Mouse (Mus musculus): ENCODE measurements around the gene Teddm2. TPM values are rescaled to one million over a fixed set of nuclear protein-coding genes. Genes with fewer than 3 reads are reported as not detected.

The Teddm2 gene
- total and polyA plus RNA-seq, 3 experiments, result 0.18 to 0.75 (median 0.44) TPM

DNA sequence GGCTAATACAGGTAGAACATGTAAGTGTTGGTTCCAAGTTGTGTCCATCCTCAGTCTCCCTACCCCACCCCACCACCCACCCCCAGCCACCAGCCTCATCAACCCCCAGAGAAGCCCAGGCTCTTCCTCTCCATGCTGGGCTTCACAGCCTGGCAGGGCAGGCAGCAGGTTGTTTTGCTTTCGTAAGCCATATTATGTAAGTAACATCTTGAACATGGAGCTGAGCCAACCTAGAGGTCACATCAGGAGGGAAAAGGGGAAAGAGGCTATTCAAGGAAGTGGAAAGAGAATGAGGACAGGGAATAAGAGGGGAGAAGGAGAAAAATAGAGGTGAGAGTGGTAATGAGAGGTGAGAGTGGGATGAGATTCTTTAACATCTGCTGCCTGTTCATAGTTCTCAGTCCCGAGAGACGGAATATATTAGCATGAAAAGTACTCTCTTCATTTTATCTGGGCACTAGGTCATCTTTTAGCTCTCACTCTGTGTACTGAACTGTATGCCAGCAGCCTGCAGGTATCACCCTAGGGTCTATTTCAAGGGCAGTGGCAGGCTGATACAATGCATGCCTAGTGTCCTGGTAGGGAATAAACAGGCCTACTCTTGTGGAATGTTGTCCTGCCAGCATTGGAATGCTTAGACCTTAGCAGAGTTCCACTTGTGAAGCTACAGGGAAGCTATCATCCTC, 18.6 kb upstream of the Teddm2 start:
- peaks cover 26% of the 10 kb centered on the region for H3K4me1 ChIP-seq (ENCODE audit: insufficient read depth, low read depth, low read length)
- DNase-seq (ENCODE audit: low spot score) (no peak), ATAC-seq (ENCODE audit: extremely low read depth, insufficient number of reproducible peaks, low FRiP score, poor library complexity, severe bottlenecking) (no peak)
- H3K4me3 ChIP-seq (ENCODE audit: low read depth, low read length), result no peak overlapping the region
- H3K27me3 ChIP-seq (ENCODE audit: insufficient read depth, low read length), result peaks cover 5% of the 10 kb centered on the region; the same call in 1 of the 2 replicates
- H3K9me3 ChIP-seq (replicated peaks), result no peaks in the 10 kb centered on the region
- TF ChIP-seq TAL1 (conservative IDR thresholded peaks at IDR 0.05; ENCODE audit: low read depth, low read length) (no peak), GATA2 (IDR thresholded peaks at IDR 0.05; ENCODE audit: borderline replicate concordance, low read depth, low read length) (no peak)
- no peaks in the 10 kb centered on the region for H3K36me3 ChIP-seq (replicated peaks)

DNA sequence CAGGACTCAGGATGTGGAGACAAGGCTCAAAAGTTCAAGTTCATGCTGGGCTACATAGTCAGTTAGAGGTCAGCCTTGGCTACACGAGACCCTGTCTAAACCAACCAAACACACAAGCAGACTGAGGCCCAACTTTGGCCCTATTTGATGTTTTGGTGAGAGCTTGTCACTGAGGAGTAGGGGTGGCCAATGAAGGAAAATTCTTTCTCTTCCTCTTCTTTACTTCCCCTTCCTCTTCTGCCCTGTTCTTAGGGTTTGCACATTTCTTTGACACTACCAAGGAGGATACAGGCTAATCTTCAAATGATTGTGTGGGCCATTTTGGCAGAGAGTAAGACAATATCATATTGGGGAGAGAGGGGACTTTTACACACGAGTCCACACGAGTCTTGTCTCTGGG, 13.8 kb upstream of the Teddm2 start:
- TF ChIP-seq TAL1 (conservative IDR thresholded peaks at IDR 0.05; ENCODE audit: low read depth, low read length) (no peak), GATA1 (IDR thresholded peaks at IDR 0.05; ENCODE audit: borderline replicate concordance, low read length) (no peak), POLR2AphosphoS5 (IDR thresholded peaks at IDR 0.05; ENCODE audit: insufficient replicate concordance, low read depth, low read length) (no peak), GATA2 (IDR thresholded peaks at IDR 0.05; ENCODE audit: borderline replicate concordance, low read depth, low read length) (no peak), CTCF (IDR thresholded peaks at IDR 0.05; ENCODE audit: low read depth, low read length) (no peak)
- DNase-seq (ENCODE audit: low spot score) (no peak), ATAC-seq (ENCODE audit: extremely low read depth, insufficient number of reproducible peaks, low FRiP score, poor library complexity, severe bottlenecking) (no peak)
- H3K9me3 ChIP-seq (replicated peaks), result no peaks in the 10 kb centered on the region
- H3K4me3 ChIP-seq (ENCODE audit: low read depth, low read length), result no peak overlapping the region
- peaks cover 12% of the 10 kb centered on the region for H3K36me3 ChIP-seq (replicated peaks)
- peaks cover 20% of the 10 kb centered on the region for H3K4me1 ChIP-seq (ENCODE audit: insufficient read depth, low read depth, low read length)
- H3K27me3 ChIP-seq (ENCODE audit: insufficient read depth, low read length), result peaks cover 2% of the 10 kb centered on the region; the same call in 1 of the 2 replicates

DNA sequence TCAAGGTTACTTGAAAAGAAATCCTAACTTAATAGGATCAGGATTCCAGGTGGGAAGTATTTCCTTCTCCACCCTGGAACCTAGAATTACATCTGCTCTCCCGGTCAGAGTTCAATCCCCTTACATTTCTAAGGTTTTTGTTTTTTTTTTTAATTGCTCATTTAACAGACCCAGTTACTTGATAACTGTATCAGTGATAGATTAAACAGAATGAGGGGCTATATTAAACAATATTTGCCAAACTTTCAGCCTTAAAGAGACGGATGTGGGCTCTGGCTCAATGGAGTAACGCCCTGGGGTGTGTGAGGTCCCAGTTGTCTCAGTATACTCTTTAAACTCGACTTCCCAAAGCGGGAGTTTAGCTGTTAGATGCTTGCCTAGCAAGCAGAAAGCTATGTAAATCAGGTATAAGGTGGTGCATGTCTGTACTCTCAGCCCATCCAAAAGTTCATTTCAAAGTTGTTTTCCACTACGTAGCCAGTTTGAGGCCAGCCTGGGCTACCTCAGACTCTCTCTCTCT, 11.3 kb upstream of the Teddm2 start:
- Histone ChIP-seq H3K9me3 (replicated peaks) (no peaks in the 10 kb centered on the region), H3K4me3 (ENCODE audit: low read depth, low read length) (no peak overlapping the region), H3K36me3 (replicated peaks) (peaks cover 37% of the 10 kb centered on the region), H3K27me3 (ENCODE audit: insufficient read depth, low read length) (no peaks in the 10 kb centered on the region), H3K4me1 (ENCODE audit: insufficient read depth, low read depth, low read length) (peaks cover 31% of the 10 kb centered on the region)
- ATAC-seq (ENCODE audit: extremely low read depth, insufficient number of reproducible peaks, low FRiP score, poor library complexity, severe bottlenecking), result no peak
- TF ChIP-seq GATA1 (IDR thresholded peaks at IDR 0.05; ENCODE audit: borderline replicate concordance, low read length) (no peak), GATA2 (IDR thresholded peaks at IDR 0.05; ENCODE audit: borderline replicate concordance, low read depth, low read length) (no peak), TAL1 (conservative IDR thresholded peaks at IDR 0.05; ENCODE audit: low read depth, low read length) (no peak), CTCF (IDR thresholded peaks at IDR 0.05; ENCODE audit: low read depth, low read length) (no peak), POLR2AphosphoS5 (IDR thresholded peaks at IDR 0.05; ENCODE audit: insufficient replicate concordance, low read depth, low read length) (no peak)
- no peak for DNase-seq (ENCODE audit: low spot score)

DNA sequence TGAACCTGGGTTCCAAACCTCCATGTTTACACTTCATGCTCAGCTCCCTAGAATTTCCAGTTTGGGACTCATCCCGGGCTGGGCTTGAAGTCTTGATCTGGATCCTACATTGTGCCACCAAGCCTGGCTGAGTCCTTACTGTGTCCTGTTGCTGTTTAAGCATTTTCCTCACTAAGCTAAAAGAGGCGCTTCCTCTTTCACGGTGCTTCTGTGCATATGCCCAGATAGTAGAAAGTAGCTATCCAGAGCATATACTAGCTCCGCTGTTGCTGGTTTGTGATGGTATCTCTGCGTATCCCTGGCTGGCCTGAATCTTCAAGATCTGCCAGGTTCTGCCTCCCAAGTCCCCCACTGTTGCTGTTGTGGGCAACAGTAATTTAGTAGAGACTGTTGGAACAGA, 10.4 kb upstream of the Teddm2 start:
- no peaks in the 10 kb centered on the region for H3K9me3 ChIP-seq (replicated peaks)

DNA sequence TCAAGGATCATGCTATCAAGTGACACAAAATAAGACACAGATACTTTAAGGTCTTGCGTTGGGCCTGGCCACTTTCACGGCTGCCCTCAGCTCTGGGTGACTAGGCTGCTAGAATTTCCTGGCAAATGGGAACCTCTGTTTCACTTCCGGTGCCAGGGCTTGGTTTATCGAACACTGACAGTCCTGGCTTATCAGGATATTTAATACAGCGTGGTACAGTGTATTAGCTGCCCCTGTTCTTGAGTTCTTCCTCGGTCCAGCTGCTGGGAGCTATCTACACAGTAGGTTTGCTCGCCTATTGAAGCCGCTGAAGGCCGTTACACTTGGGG, 9.9 kb upstream of the Teddm2 start:
- no peak overlapping the region; the same call in 1 of the 2 replicates for H3K4me3 ChIP-seq (ENCODE audit: low read depth, low read length)
- H3K36me3 ChIP-seq (replicated peaks), result peaks cover 51% of the 10 kb centered on the region
- ATAC-seq (ENCODE audit: extremely low read depth, insufficient number of reproducible peaks, low FRiP score, poor library complexity, severe bottlenecking) (peak; percentile 67), DNase-seq (ENCODE audit: low spot score) (peak; percentile 16)
- peaks cover 31% of the 10 kb centered on the region for H3K4me1 ChIP-seq (ENCODE audit: insufficient read depth, low read depth, low read length)
- no peaks in the 10 kb centered on the region for H3K9me3 ChIP-seq (replicated peaks)
- no peaks in the 10 kb centered on the region for H3K27me3 ChIP-seq (ENCODE audit: insufficient read depth, low read length)
- TF ChIP-seq GATA2 (IDR thresholded peaks at IDR 0.05; ENCODE audit: borderline replicate concordance, low read depth, low read length) (no peak), GATA1 (IDR thresholded peaks at IDR 0.05; ENCODE audit: borderline replicate concordance, low read length) (no peak), POLR2AphosphoS5 (IDR thresholded peaks at IDR 0.05; ENCODE audit: insufficient replicate concordance, low read depth, low read length) (no peak)

More for the DNA sequence above, 10.4 kb upstream of the Teddm2 start:
- peak; percentile 38; the same call in 1 of the 2 replicates for ATAC-seq (ENCODE audit: extremely low read depth, insufficient number of reproducible peaks, low FRiP score, poor library complexity, severe bottlenecking)
- Histone ChIP-seq H3K4me1 (ENCODE audit: insufficient read depth, low read depth, low read length) (peaks cover 31% of the 10 kb centered on the region), H3K36me3 (replicated peaks) (peaks cover 46% of the 10 kb centered on the region), H3K27me3 (ENCODE audit: insufficient read depth, low read length) (no peaks in the 10 kb centered on the region), H3K4me3 (ENCODE audit: low read depth, low read length) (no peak overlapping the region; the same call in 1 of the 2 replicates)
- no peak for DNase-seq (ENCODE audit: low spot score)
- TF ChIP-seq CTCF (IDR thresholded peaks at IDR 0.05; ENCODE audit: low read depth, low read length) (no peak), GATA2 (IDR thresholded peaks at IDR 0.05; ENCODE audit: borderline replicate concordance, low read depth, low read length) (no peak), GATA1 (IDR thresholded peaks at IDR 0.05; ENCODE audit: borderline replicate concordance, low read length) (no peak), TAL1 (conservative IDR thresholded peaks at IDR 0.05; ENCODE audit: low read depth, low read length) (no peak), POLR2AphosphoS5 (IDR thresholded peaks at IDR 0.05; ENCODE audit: insufficient replicate concordance, low read depth, low read length) (no peak)

DNA sequence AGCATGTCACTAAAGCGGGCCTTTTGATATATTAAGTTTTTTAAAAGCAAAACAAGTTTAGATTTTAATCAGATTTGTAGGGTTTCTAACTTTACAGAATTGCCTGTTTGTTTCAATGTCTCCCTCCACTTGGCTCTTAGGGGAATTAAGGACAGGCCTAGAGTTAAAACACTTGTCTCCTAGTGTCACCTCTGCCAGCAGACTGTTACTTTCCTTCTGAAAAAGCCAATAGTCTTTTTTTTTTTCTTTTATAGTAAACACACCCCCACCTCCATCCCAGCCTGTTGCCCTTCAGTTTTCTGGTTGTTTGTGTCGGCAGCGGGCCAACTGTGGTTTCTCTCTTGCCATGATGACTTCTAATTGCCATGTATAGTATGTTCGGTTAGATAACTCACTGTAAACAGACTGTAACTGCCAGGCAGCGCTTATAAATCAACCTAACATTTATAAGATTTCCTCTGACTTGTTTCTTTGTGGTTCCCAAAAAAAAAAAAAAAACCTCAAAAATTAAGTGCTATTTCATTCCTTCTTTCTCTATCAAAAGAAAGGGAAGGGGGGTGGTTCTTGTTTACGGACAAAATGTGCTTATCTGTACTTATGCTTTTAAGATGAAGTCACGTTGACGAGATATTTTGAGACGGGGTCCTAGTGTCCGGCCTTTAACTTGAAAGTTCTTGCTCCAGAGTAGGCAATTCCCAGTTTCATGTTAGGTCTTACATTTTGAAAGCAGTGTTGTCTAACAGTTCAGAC, 9.4 kb upstream of the Teddm2 start:
- H3K36me3 ChIP-seq (replicated peaks), result peaks cover 57% of the 10 kb centered on the region
- no peaks in the 10 kb centered on the region for H3K9me3 ChIP-seq (replicated peaks)
- ATAC-seq (ENCODE audit: extremely low read depth, insufficient number of reproducible peaks, low FRiP score, poor library complexity, severe bottlenecking), result peak; percentile 56
- H3K4me3 ChIP-seq (ENCODE audit: low read depth, low read length), result no peak overlapping the region; the same call in 1 of the 2 replicates
- DNase-seq (ENCODE audit: low spot score), result peak; percentile 43
- TF ChIP-seq GATA1 (IDR thresholded peaks at IDR 0.05; ENCODE audit: borderline replicate concordance, low read length), result no peak
- no peak for TF ChIP-seq GATA2 (IDR thresholded peaks at IDR 0.05; ENCODE audit: borderline replicate concordance, low read depth, low read length)
- TF ChIP-seq CTCF (IDR thresholded peaks at IDR 0.05; ENCODE audit: low read depth, low read length), result no peak
- TF ChIP-seq TAL1 (conservative IDR thresholded peaks at IDR 0.05; ENCODE audit: low read depth, low read length), result no peak
- H3K27me3 ChIP-seq (ENCODE audit: insufficient read depth, low read length), result no peaks in the 10 kb centered on the region
- H3K4me1 ChIP-seq (ENCODE audit: insufficient read depth, low read depth, low read length), result peaks cover 31% of the 10 kb centered on the region

Measured in G1E (cell line).